Mouse (Mus musculus) skeletal muscle tissue, adult 2 months (tissue): ENCODE results near the gene Vwc2l.

Source experiments
- DNase-seq: peaks from one replicate; pipeline ENCODE4 v3.0.0-alpha.2; 2012; ENCODE audit warnings: low read depth, low spot score

Vwc2l gene

GRCm38 (mm10) chr1:70725655-70726066, at the start of gene Vwc2l:
Vwc2l (plus strand) TSS chr1:70725715.
- DNase-seq, result no peak

GRCm38 (mm10) chr1:70692529-70692928, 33.0 kb upstream of the Vwc2l start:
- DNase-seq, result no peak

GRCm38 (mm10) chr1:70700270-70700669, 25.2 kb upstream of the Vwc2l start:
- DNase-seq, result no peak

GRCm38 (mm10) chr1:70703934-70704333, 21.6 kb upstream of the Vwc2l start:
- no peak for DNase-seq

DNA sequence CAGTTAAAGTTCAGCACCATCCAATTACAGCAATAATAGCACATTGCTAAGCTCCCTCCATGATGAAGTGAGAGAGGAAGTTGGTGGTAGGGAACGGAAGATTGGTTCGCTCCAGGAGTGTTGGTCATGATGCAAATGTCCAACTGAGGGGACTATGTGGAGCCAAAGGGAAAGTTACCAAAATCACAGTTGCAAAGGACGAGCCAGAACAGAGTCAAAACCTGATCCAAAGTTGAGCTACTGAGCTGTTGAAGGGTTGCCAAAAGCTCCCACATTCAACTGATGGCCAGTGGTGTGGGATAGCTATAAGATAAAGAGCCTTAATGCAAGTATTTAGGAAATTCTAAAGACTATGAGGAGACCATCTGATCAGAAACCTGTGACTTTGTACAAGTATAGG, 19.7 kb upstream of the Vwc2l start:
- DNase-seq, result no peak

DNA sequence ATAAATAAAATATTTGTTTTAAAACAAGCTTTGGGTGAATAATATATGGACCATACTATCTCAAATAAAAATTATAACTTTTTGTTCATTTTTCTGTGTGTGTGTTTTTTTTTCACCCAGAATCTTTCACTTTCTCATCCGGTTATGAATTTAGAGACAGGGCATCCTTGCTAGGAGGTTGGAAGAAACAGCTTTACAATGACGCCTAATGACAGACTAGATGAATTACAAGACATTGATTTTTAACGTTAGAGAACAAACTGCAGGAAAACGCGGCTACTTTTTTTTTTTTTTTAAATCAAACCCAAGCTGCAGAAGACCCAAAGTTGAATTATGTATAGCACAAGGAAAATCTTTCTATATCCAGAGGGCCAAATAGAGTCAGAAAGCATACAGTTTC, 470 bp upstream of the Vwc2l start:
- DNase-seq, result no peak

- DNase-seq, result no peak
Observed at GRCm38 (mm10) chr1:70787146-70787545, 61.6 kb downstream of the Vwc2l start.

GRCm38 (mm10) chr1:70791636-70792035, 66.1 kb downstream of the Vwc2l start:
- DNase-seq, result no peak

DNA sequence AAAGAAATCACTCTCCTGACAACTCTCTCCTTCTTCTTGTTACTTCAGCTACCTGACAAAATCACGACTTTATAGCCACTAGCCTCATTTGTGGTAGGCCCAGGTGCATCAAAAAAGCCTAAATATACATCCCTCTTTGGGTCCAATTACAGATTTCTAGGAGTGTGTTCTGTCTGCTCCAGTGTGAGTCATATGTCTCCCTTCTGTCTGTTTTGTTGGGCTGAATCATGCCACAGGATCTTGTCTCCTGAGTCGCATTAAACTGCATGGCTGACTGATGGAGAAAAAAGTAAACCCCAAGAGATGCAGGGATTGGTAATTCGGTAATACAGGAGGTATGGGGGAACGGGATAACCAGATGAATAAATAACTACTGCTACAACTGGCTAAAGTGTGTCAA, 69.6 kb downstream of the Vwc2l start:
- no peak for DNase-seq

DNA sequence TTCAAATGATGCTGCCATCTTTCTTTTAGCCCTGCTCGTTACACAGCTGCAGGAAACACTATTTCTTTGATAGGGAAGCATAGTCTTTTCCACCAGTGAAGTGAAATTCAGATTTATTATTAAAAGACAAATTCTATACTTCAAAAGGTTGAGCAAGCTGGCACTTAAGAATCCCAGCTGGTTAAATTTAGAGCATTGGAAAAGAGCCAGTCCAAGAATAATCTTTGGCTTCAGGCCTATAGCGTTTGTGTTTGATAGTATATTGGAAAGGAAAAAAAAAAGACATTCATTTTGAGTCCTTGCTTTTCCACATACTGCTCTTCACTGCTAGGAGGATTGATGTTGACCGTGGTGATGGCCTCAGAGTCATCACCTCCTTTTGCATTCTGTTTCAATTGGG, 77.9 kb downstream of the Vwc2l start:
- no peak for DNase-seq

- DNase-seq, result no peak
Observed at GRCm38 (mm10) chr1:70823111-70823510, 97.6 kb downstream of the Vwc2l start.

DNA sequence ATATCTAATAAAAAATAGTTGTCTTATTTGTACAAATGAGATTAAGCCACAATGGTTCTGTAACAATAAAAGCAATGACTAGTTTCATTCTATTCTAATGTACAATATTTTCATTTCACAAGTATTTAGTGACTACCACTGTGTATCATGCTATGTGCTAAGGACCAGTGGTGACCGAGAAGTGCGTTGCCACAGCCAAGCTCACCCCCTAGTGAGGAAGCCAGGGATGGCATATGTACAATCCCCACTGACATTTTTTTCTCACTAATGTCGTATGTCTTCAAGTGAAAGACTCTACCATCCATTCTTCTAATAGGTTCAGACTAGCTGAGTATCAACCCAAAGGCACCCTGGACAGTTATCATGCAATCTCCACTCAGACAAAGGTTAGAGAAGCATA, 107.7 kb downstream of the Vwc2l start:
- DNase-seq, result no peak

- no peak for DNase-seq
Observed at GRCm38 (mm10) chr1:70842222-70842621, 116.7 kb downstream of the Vwc2l start.

- DNase-seq, result no peak
Observed at GRCm38 (mm10) chr1:70845276-70845675, 119.8 kb downstream of the Vwc2l start.

GRCm38 (mm10) chr1:70851633-70852390, 126.3 kb downstream of the Vwc2l start:
- no peak for DNase-seq

GRCm38 (mm10) chr1:70853446-70853845, 127.9 kb downstream of the Vwc2l start:
- no peak for DNase-seq

GRCm38 (mm10) chr1:70855912-70856311, 130.4 kb downstream of the Vwc2l start:
- DNase-seq, result no peak

DNA sequence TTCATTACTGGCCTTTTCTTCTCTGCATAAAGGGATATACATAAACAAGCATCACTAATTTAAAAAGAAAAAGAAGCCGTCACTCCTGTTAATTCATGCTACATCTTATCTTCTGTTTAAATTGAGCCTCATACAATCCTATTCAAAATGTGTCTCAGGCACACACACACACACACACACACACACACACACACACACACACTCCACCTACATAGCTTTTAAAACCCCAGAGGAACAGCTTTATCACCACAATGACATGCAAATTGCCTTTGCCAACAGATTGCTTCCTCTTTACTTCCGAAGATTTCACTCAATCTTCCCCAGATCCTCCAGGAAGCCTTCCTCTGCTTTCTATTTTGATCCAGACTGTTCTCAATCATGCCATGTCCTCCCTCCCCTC, 136.2 kb downstream of the Vwc2l start:
- DNase-seq, result no peak

- DNase-seq, result no peak
Observed at GRCm38 (mm10) chr1:70866137-70866536, 140.6 kb downstream of the Vwc2l start.

- DNase-seq, result no peak
Observed at GRCm38 (mm10) chr1:70880496-70880895, 155.0 kb downstream of the Vwc2l start.

GRCm38 (mm10) chr1:70881269-70881668, 155.8 kb downstream of the Vwc2l start:
- no peak for DNase-seq

DNA sequence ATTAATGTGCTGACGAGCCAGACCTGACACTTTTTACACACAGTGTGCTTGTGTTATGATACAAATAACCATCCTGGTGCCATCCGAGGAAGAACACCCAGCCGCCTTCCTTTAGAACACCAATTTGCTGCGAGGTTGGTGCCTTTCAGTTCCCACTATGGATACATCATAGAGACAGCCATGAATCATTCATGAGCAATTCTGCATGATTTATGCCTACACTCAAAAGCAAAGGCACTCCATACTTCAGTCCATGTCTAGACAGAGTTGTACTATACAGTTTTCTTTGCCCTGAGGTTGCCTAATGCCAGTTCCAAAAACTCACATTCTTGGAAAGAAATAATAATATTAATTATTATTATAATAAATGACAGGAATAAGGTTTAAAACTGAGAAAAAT, 158.6 kb downstream of the Vwc2l start:
- DNase-seq, result no peak

DNA sequence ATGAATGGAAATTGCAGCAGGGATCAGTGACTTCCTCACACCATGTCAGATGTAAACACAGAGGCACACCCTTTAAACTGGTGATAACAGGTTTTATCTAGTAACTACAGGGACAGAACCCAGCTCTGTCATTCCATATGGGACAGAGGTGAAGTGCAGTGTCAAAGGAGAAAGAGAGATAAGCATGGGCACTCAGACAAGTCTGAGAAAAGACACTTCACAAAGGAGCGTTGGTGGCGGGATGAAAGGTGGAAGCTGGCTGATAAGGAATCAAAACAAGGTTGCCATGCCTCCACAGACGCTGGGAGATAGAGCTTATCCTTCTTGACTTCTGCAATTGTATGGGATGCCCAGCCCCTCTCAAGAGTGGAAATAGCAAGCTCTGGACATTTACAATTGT, 176.8 kb downstream of the Vwc2l start:
- no peak for DNase-seq

DNA sequence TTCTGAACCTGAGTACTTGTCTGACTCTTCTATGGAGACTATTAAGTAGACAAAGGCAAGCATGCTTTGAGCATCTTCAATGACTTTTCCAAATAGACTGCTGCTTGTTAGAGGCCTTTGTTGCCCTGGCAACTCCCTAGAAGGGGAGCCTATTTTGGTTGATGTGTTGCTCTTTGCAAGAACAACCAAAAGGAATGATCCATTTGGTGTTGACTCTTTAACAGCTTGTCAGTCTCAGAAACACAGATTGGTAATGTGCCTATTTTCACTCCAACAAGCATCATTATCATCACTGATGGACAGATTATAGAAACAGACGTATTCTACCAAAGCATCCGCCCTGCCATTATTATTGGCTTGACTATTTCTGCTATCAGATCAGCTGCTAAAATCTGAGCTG, 181.9 kb downstream of the Vwc2l start:
- no peak for DNase-seq
